Mouse (Mus musculus) C2C12 (cell line): ENCODE results near the gene Fry.

Experiments
- CEBPB ChIP-seq: IDR thresholded peaks from one replicate; pipeline ENCODE4 v1.6.1; 2011; ENCODE audit warnings: low read depth, mild to moderate bottlenecking, control low read depth, moderate library complexity
- CTCF ChIP-seq: IDR thresholded peaks from one replicate; pipeline ENCODE4 v1.5.1; 2011; ENCODE audit not compliant: control insufficient read depth, insufficient read depth, insufficient read length
- FOSL1 ChIP-seq: IDR thresholded peaks from one replicate; pipeline ENCODE4 v1.8.0; 2011; ENCODE audit warnings: mild to moderate bottlenecking, low read length; ENCODE audit not compliant: poor library complexity, insufficient read depth, severe bottlenecking
- MAX ChIP-seq: IDR thresholded peaks from one replicate; pipeline ENCODE4 v1.6.1; 2011; ENCODE audit warnings: mild to moderate bottlenecking, control low read depth
- MYOD1 ChIP-seq: IDR thresholded peaks from one replicate; pipeline ENCODE4 v1.6.1; 2011; ENCODE audit warnings: low read depth; ENCODE audit not compliant: control insufficient read depth, insufficient read length
- MYOG ChIP-seq: IDR thresholded peaks from one replicate; pipeline ENCODE4 v1.6.1; 2011; ENCODE audit not compliant: control insufficient read depth, insufficient read length; ENCODE audit errors: extremely low read depth
- USF1 ChIP-seq: IDR thresholded peaks from one replicate; pipeline ENCODE4 v1.6.1; 2011; ENCODE audit warnings: low read depth, mild to moderate bottlenecking, control low read depth, moderate library complexity

DNA sequence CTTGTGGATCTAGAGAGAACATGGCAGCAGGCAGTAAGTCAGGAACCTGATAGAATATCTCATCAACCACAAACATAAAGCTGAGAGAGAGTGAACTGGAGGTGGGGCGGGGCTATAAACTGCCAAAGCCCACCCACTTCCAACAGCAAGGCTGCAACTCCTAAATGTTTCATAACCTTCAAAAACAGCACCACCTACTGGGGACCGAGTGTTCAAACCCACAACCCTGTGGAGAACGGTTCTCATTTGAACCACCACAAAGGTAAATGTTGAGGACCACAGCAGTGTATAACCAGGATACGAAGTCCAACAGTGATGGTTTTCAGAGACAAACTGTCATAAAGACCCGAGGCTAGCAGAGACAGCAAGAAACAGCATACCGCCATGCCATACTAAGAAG, 196.1 kb downstream of the Fry start:
- no peak for TF ChIP-seq CTCF
- TF ChIP-seq USF1 = no peak
- TF ChIP-seq MYOD1 = no peak
- TF ChIP-seq MAX = no peak
- TF ChIP-seq CEBPB = no peak
- no peak for TF ChIP-seq FOSL1
- TF ChIP-seq MYOG = no peak
